Mouse (Mus musculus) stomach, embryonic 16.5 days (tissue): ENCODE data around the gene Gm2001. TPM values are rescaled to one million over a fixed set of nuclear protein-coding genes. Genes with fewer than 3 reads are reported as not detected.
"Not testable (repeated sequence)": the region's sequence is repeated elsewhere in the genome, so short reads cannot be mapped to it uniquely, and the experiment has no call there.

Experiments used
- ATAC-seq: fragments of 200-750 bp; cut with Nextera tagmentation; 2 replicates; pipeline ENCODE4 v1.8.0; 2017; ENCODE audit warnings: moderate number of reproducible peaks, moderate TSS enrichment; ENCODE audit not compliant: insufficient read depth, low FRiP score
- H3K27ac ChIP-seq: fragments of 300-500 bp; sonication (generic); 2 replicates; pipeline ENCODE4 v1.5.1; 2014; ENCODE audit warnings: low read length
- H3K27me3 ChIP-seq: fragments of 300-500 bp; sonication (generic); 2 replicates; pipeline ENCODE4 v1.6.1; 2014; ENCODE audit warnings: low read length, control low read depth, mixed read lengths; ENCODE audit not compliant: control insufficient read depth, insufficient read depth
- H3K36me3 ChIP-seq: fragments of 300-500 bp; sonication (generic); 2 replicates; pipeline ENCODE4 v1.6.1; 2014; ENCODE audit warnings: low read length; ENCODE audit not compliant: control insufficient read depth, insufficient read depth
- H3K4me1 ChIP-seq: fragments of 300-500 bp; sonication (generic); 2 replicates; pipeline ENCODE4 v1.6.1; 2014; ENCODE audit warnings: low read length, control low read depth, mixed read lengths; ENCODE audit not compliant: control insufficient read depth, insufficient read depth
- H3K4me2 ChIP-seq: fragments of 300-500 bp; sonication (generic); 2 replicates; pipeline ENCODE4 v1.6.1; 2014; ENCODE audit warnings: low read depth, low read length, mixed read lengths
- H3K4me3 ChIP-seq: fragments of 300-500 bp; sonication (generic); replicated peaks from 2 replicates; pipeline ENCODE4 v1.5.1; 2014; ENCODE audit warnings: mild to moderate bottlenecking, low read length
- H3K9ac ChIP-seq: fragments of 300-500 bp; sonication (generic); 2 replicates; pipeline ENCODE4 v1.6.1; 2014; ENCODE audit warnings: low read length
- H3K9me3 ChIP-seq: fragments of 300-500 bp; sonication (generic); replicated peaks from 2 replicates; pipeline ENCODE4 v1.6.1; 2016; ENCODE audit warnings: low read length, control low read depth; ENCODE audit not compliant: control insufficient read depth
- WGBS: fragments of 180-500 bp; shearing (Covaris S2); extraction: QIAGEN DNeasy Blood & Tissue Kit; methylation state at CpG from one replicate; pipeline ENCODE4 v1.1.7; 2014; 5-methylcytosine and 5-hydroxymethylcytosine counted together
- polyA plus RNA-seq: library from polyadenylated mRNA; unstranded; fragments of >200 nt; fragmentation: Nextera tagmentation; extraction: Ambion mirVana; gene quantifications from 2 replicates; pipeline ENCODE4 v1.2.1, GENCODE M21; 2015

The Gm2001 gene
- polyA plus RNA-seq, 1 experiment from 2014 or later: not detected

DNA sequence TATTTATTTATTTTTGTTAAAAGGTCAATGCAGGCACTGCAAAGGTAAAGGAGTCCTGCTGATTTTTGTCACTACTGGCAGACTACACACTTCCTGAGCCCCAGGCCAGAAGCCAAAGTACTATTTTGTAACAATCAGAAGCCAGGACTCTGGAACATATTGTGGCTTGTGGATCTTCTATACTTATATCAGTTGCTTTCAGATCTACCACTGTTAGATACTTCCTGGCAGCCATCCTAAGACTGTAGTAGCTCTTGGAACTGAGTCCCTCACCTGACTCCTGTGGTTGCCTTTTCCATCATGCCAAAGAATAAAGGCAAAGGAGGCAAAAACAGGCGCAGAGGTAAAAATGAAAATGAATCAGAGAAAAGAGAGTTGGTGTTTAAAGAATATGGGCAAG, 46.9 kb downstream of the Gm2001 start, which contains the start of gene Gm21936:
Gm21936 (plus strand) TSS at position 301 of the 400 bp plus-strand sequence.
- H3K4me3 ChIP-seq, H3K36me3 ChIP-seq, H3K9me3 ChIP-seq, H3K27me3 ChIP-seq, H3K9ac ChIP-seq, H3K27ac ChIP-seq, H3K4me1 ChIP-seq, H3K4me2 ChIP-seq, ATAC-seq: not testable (repeated sequence)
- 75% methylated on average over 1 of the region's 1 CpGs for WGBS

Other genes starting within 250 kb of the Gm2001 start
- gene Oog1, start 239.7 kb downstream of the Gm2001 start, polyA plus RNA-seq: not detected in 2 replicates
- gene Gm4027, start 223.5 kb downstream of the Gm2001 start, polyA plus RNA-seq: not detected in 2 replicates
- not detected in 2 replicates for gene Gm16381, start 197.7 kb downstream of the Gm2001 start, polyA plus RNA-seq
- not detected in 2 replicates for gene Gm21319, start 66.6 kb downstream of the Gm2001 start, polyA plus RNA-seq
- gene Gm21936, start 46.8 kb downstream of the Gm2001 start, polyA plus RNA-seq: not detected in 2 replicates
- gene BB287469, start 25.8 kb downstream of the Gm2001 start, polyA plus RNA-seq: not detected in 2 replicates
- gene Gm2016, start 31.7 kb upstream of the Gm2001 start, polyA plus RNA-seq: not detected in 2 replicates
- gene Gm2022, start 53.0 kb upstream of the Gm2001 start, polyA plus RNA-seq: not detected in 2 replicates
- not detected in 2 replicates for gene Gm2035, start 77.5 kb upstream of the Gm2001 start, polyA plus RNA-seq
- not detected in 2 replicates for gene Gm2042, start 111.7 kb upstream of the Gm2001 start, polyA plus RNA-seq
- not detected in 2 replicates for gene Gm2075, start 169.5 kb upstream of the Gm2001 start, polyA plus RNA-seq
- gene Gm6803, start 176.4 kb upstream of the Gm2001 start, polyA plus RNA-seq: not detected in 2 replicates
- gene Gm2056, start 184.7 kb upstream of the Gm2001 start, polyA plus RNA-seq: not detected in 2 replicates
- gene Gm16368, start 241.4 kb upstream of the Gm2001 start, polyA plus RNA-seq: not detected in 2 replicates